Mouse (Mus musculus) MEL (cell line): ENCODE data around the gene P2rx1. TPM values are rescaled to one million over a fixed set of nuclear protein-coding genes. Genes with fewer than 3 reads are reported as not detected.

ENCODE experiments used
- DNase-seq: peaks from one replicate; pipeline ENCODE4 v3.0.0; 2011; ENCODE audit warnings: low read depth, low spot score
- H3K27ac ChIP-seq: 2 replicates; pipeline ENCODE4 v1.5.1; 2012; ENCODE audit warnings: low read depth, mild to moderate bottlenecking, control low read depth, low read length, moderate library complexity; ENCODE audit not compliant: control insufficient read depth
- H3K27me3 ChIP-seq, 2 experiments: fragments of 150-350 bp in 1 of 2; sonication (generic) in 1 of 2; 2 replicates each; pipeline ENCODE4 v1.6.1; 2012; ENCODE audit warnings: low read length in 2 of 2, mild to moderate bottlenecking in 2 of 2, improper control_type of control experiment in 1 of 2, moderate library complexity in 1 of 2; ENCODE audit not compliant: insufficient read depth in 2 of 2, control insufficient read depth in 1 of 2
- H3K36me3 ChIP-seq, 2 experiments: 2 replicates each; pipeline ENCODE4 v1.6.1; 2012 to 2014; ENCODE audit warnings: low read length in 2 of 2, improper control_type of control experiment in 1 of 2, inconsistent platforms in 1 of 2, mild to moderate bottlenecking in 1 of 2; ENCODE audit not compliant: insufficient read depth in 2 of 2, control insufficient read depth in 1 of 2
- H3K4me1 ChIP-seq, 2 experiments: fragments of 150-350 bp in 1 of 2; sonication (generic) in 1 of 2; 2 replicates each; pipeline ENCODE4 v1.6.1; 2012; ENCODE audit warnings: low read length in 2 of 2, improper control_type of control experiment in 1 of 2, mild to moderate bottlenecking in 1 of 2; ENCODE audit not compliant: insufficient read depth in 2 of 2, control insufficient read depth in 1 of 2
- H3K4me3 ChIP-seq, 2 experiments: fragments of 150-350 bp in 1 of 2; sonication (generic) in 1 of 2; 2 replicates each; pipeline ENCODE4 v1.5.1; 2012; ENCODE audit warnings: low read depth in 2 of 2, low read length in 2 of 2, mild to moderate bottlenecking in 2 of 2, moderate library complexity in 2 of 2, control low read depth in 1 of 2, improper control_type of control experiment in 1 of 2; ENCODE audit not compliant: control insufficient read depth in 1 of 2, insufficient read depth in 1 of 2
- H3K79me2 ChIP-seq: 2 replicates; pipeline ENCODE4 v1.6.1; 2012; ENCODE audit warnings: mild to moderate bottlenecking, low read length, moderate library complexity; ENCODE audit not compliant: control insufficient read depth, poor library complexity, insufficient read depth
- H3K9ac ChIP-seq: 2 replicates; pipeline ENCODE4 v1.6.1; 2012; ENCODE audit warnings: low read depth, mild to moderate bottlenecking, control low read depth, low read length, moderate library complexity; ENCODE audit not compliant: control insufficient read depth, poor library complexity, severe bottlenecking
- H3K9me3 ChIP-seq: fragments of 150-350 bp; sonication (generic); replicated peaks from 2 replicates; pipeline ENCODE4 v1.6.1; 2012; ENCODE audit warnings: mild to moderate bottlenecking, low read length, improper control_type of control experiment, moderate library complexity; ENCODE audit not compliant: insufficient read depth
- CHD1 ChIP-seq: IDR thresholded peaks from 2 replicates; pipeline ENCODE4 v1.6.1; 2012; ENCODE audit warnings: low read depth, mild to moderate bottlenecking, inconsistent platforms, low read length, improper control_type of control experiment
- CTCF ChIP-seq, 3 experiments: IDR thresholded peaks in 2 of 3; conservative IDR thresholded peaks in 1 of 3; 2 replicates each; pipeline ENCODE4 v1.5.1; 2011 to 2012; ENCODE audit warnings: low read length in 3 of 3, low read depth in 2 of 3, mild to moderate bottlenecking in 2 of 3, improper control_type of control experiment in 1 of 3, inconsistent platforms in 1 of 3, mixed read lengths in 1 of 3, moderate library complexity in 1 of 3; ENCODE audit not compliant: control insufficient read depth in 1 of 3, insufficient read depth in 1 of 3, poor library complexity in 1 of 3, severe bottlenecking in 1 of 3
- ELF1 ChIP-seq: IDR thresholded peaks from 2 replicates; pipeline ENCODE4 v1.6.1; 2014; ENCODE audit warnings: low read depth, mild to moderate bottlenecking, inconsistent platforms, low read length, improper control_type of control experiment, moderate library complexity
- ETS1 ChIP-seq: IDR thresholded peaks from 2 replicates; pipeline ENCODE4 v1.6.1; 2012; ENCODE audit warnings: low read depth, mild to moderate bottlenecking, inconsistent platforms, low read length, improper control_type of control experiment, moderate library complexity
- GABPA ChIP-seq: IDR thresholded peaks from 2 replicates; pipeline ENCODE4 v1.6.1; 2012; ENCODE audit warnings: low read depth, mild to moderate bottlenecking, inconsistent platforms, low read length, improper control_type of control experiment, moderate library complexity
- JUND ChIP-seq: IDR thresholded peaks from 2 replicates; pipeline ENCODE4 v1.6.1; 2011; ENCODE audit warnings: low read depth, mild to moderate bottlenecking, improper control_type of control experiment, low read length
- MAX ChIP-seq: IDR thresholded peaks from 2 replicates; pipeline ENCODE4 v1.6.1; 2011; ENCODE audit warnings: low read length, improper control_type of control experiment
- MXI1 ChIP-seq: IDR thresholded peaks from 2 replicates; pipeline ENCODE4 v1.6.1; 2011; ENCODE audit warnings: mild to moderate bottlenecking, low read depth, low read length, improper control_type of control experiment
- MYB ChIP-seq: IDR thresholded peaks from 2 replicates; pipeline ENCODE4 v1.6.1; 2011; ENCODE audit warnings: mild to moderate bottlenecking, low read depth, low read length, improper control_type of control experiment
- MYC ChIP-seq: IDR thresholded peaks from 2 replicates; pipeline ENCODE4 v1.6.1; 2011; ENCODE audit warnings: low read depth, mild to moderate bottlenecking, low read length, improper control_type of control experiment, moderate library complexity
- RAD21 ChIP-seq: IDR thresholded peaks from 2 replicates; pipeline ENCODE4 v1.6.1; 2011; ENCODE audit warnings: mild to moderate bottlenecking, low read depth, low read length, improper control_type of control experiment
- RCOR1 ChIP-seq: IDR thresholded peaks from 2 replicates; pipeline ENCODE4 v1.6.1; 2012; ENCODE audit warnings: low read depth, mild to moderate bottlenecking, inconsistent platforms, low read length, improper control_type of control experiment
- SIN3A ChIP-seq: IDR thresholded peaks from 2 replicates; pipeline ENCODE4 v1.6.1; 2012; ENCODE audit warnings: low read length, improper control_type of control experiment, inconsistent platforms
- SMC3 ChIP-seq: IDR thresholded peaks from 2 replicates; pipeline ENCODE4 v1.6.1; 2011; ENCODE audit warnings: low read depth, low read length, improper control_type of control experiment
- TAL1 ChIP-seq: IDR thresholded peaks from 2 replicates; pipeline ENCODE4 v1.6.1; 2012; ENCODE audit warnings: mild to moderate bottlenecking, inconsistent platforms, low read length, moderate library complexity, mixed read lengths
- TCF12 ChIP-seq: IDR thresholded peaks from 2 replicates; pipeline ENCODE4 v1.6.1; 2014; ENCODE audit warnings: low read depth, mild to moderate bottlenecking, inconsistent platforms, low read length, improper control_type of control experiment, moderate library complexity
- UBTF ChIP-seq: IDR thresholded peaks from 2 replicates; pipeline ENCODE4 v1.6.1; 2012; ENCODE audit warnings: low read depth, mild to moderate bottlenecking, inconsistent platforms, low read length, improper control_type of control experiment, moderate library complexity, borderline replicate concordance; ENCODE audit not compliant: insufficient read depth
- USF1 ChIP-seq: IDR thresholded peaks from 2 replicates; pipeline ENCODE4 v1.6.1; 2014; ENCODE audit warnings: low read depth, mild to moderate bottlenecking, inconsistent platforms, low read length, improper control_type of control experiment, moderate library complexity
- ZC3H11A ChIP-seq: IDR thresholded peaks from 2 replicates; pipeline ENCODE4 v1.6.1; 2012; ENCODE audit warnings: low read depth, mild to moderate bottlenecking, inconsistent platforms, low read length, improper control_type of control experiment
- ZKSCAN1 ChIP-seq: IDR thresholded peaks from 2 replicates; pipeline ENCODE4 v1.6.1; 2012; ENCODE audit warnings: low read depth, mild to moderate bottlenecking, inconsistent platforms, low read length, improper control_type of control experiment, moderate library complexity
- polyA plus RNA-seq, 2 experiments: library from polyadenylated mRNA; stranded (reverse) in 1 of 2; unstranded in 1 of 2; fragments of >175 nt in 1 of 2; fragments of >200 nt in 1 of 2; gene quantifications; 2 replicates each; pipeline versions ENCODE4 v1.2.1 to v1.2.4; 2012; ENCODE audit warnings: low replicate concordance in 2 of 2, low read depth in 1 of 2; ENCODE audit not compliant: insufficient read length in 2 of 2, insufficient read depth in 1 of 2, missing spikeins in 1 of 2
- total RNA-seq: library from RNA; depleted of rRNA; stranded (reverse); fragments of 300-350 nt; gene quantifications from 2 replicates; pipeline ENCODE4 v1.2.3, GENCODE M21; 2012

The P2rx1 gene
- total and polyA plus RNA-seq, 3 experiments, result 3.0 to 8.1 TPM; not detected in 1

DNA sequence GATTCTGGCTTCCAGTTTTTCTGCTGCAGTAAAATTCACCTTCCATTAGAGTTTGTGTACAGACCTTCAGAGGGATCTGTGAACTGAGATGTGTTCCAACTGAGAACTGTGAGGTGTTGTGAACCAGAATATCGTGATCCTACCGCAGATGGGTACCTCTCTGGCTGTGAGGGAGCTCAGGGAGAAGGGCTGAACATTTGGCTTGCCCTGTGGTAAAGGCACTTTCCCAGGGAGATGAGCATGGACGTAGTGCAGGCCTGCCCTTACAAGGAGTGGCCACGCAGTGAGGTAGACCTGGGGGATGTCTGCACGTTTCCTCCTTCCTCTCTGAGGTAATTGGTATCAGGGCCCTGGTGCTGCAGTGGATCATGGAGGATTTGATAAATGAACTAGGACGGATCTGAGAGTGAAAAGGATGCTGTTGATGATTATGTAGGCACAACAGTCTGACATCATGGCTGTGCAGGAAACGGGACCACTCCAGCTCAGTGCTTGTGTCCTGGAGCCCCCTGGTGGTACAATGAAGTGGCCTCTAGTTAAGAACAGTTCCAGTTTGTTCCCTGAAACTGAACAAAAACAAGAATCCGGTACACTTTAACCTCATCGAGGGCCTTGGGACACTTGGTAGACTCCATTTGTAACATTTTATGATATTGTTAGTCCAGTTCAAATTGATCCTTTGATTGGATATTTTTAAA, 40.3 kb downstream of the P2rx1 start:
- no peak overlapping the region for H3K27ac ChIP-seq
- H3K27me3 ChIP-seq, result no peaks in the 10 kb centered on the region
- H3K4me1 ChIP-seq, result no peaks in the 10 kb centered on the region
- DNase-seq, result peak; percentile 65
- H3K36me3 ChIP-seq, result no peaks in the 10 kb centered on the region
- H3K79me2 ChIP-seq, result no peaks in the 10 kb centered on the region
- H3K4me3 ChIP-seq, result no peak overlapping the region
- H3K9me3 ChIP-seq, result no peaks in the 10 kb centered on the region
- no peak overlapping the region for H3K9ac ChIP-seq
- TF ChIP-seq ETS1 (no peak), MYB (no peak), SMC3 (peak; percentile 85), ZC3H11A (peak; percentile 60), ZKSCAN1 (no peak), ELF1 (no peak), RAD21 (peak; percentile 73), CHD1 (no peak), CTCF (IDR thresholded peaks at IDR 0.05 in 2 of 3, conservative IDR thresholded peaks at IDR 0.05 in 1 of 3; ENCODE audit: control insufficient read depth in 1 of 3, insufficient read depth in 1 of 3, low read depth in 2 of 3, low read length in 3 of 3, poor library complexity in 1 of 3, severe bottlenecking in 1 of 3) (peak; percentile 55 to 77 (median 70)), MAX (no peak)
- TF ChIP-seq, all 39 proteins: peak for 4

DNA sequence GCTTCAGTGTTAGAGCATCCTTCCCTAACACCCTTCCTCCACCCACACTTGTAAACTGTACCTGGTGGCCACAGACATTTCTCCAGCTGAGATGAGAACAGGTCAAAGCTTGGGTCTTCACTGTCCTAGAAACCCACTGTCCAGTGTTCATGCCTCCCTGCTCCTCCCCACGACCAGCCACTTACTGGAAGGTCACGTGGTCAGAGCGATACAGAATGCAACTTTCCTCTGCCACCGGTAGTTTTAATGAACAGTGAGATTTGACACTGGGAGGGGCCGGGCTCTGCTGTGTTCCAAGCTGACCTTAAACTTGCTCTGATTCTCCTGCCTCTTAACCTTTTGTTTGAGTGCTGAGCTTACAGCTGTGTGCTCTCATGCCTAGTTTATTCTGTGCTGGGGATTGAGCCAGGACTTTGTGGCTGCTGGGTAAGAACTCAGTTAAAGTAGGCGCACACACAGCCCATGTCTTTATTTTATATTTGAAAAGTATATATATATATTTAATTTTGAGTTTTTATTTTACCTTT, 45.4 kb downstream of the P2rx1 start:
- TF ChIP-seq SIN3A (no peak), RCOR1 (no peak), TAL1 (no peak), GABPA (no peak), MYC (no peak), UBTF (no peak), MXI1 (no peak), USF1 (no peak), TCF12 (no peak), JUND (no peak)
- H3K36me3 ChIP-seq, result peaks cover 0 to 5% of the 10 kb centered on the region in 2 experiments; a peak in 2 of 4 replicates
- H3K4me3 ChIP-seq, result no peak overlapping the region
- peaks cover 14% of the 10 kb centered on the region for H3K79me2 ChIP-seq
- H3K27me3 ChIP-seq, result no peaks in the 10 kb centered on the region
- H3K4me1 ChIP-seq, result peaks cover 2 to 9% of the 10 kb centered on the region in 2 experiments; a peak in 1 of 4 replicates
- H3K9me3 ChIP-seq, result no peaks in the 10 kb centered on the region
- no peak overlapping the region for H3K9ac ChIP-seq
- no peak for DNase-seq
- no peak overlapping the region for H3K27ac ChIP-seq
